Mouse (Mus musculus) kidney, embryonic 14.5 days (tissue): ENCODE data around the gene Polr3k. TPM values are rescaled to one million over a fixed set of nuclear protein-coding genes. Genes with fewer than 3 reads are reported as not detected.

ENCODE experiments used
- ATAC-seq: fragments of 200-750 bp; cut with Nextera tagmentation; 2 replicates; pipeline ENCODE4 v1.8.0; 2017; ENCODE audit warnings: moderate number of reproducible peaks, mild to moderate bottlenecking, moderate TSS enrichment, moderate library complexity; ENCODE audit not compliant: low FRiP score, low TSS enrichment
- H3K27ac ChIP-seq: fragments of 300-500 bp; sonication (generic); 2 replicates; pipeline ENCODE4 v1.5.1; 2014; ENCODE audit warnings: low read depth, mild to moderate bottlenecking, low read length, moderate library complexity, mixed read lengths
- H3K27me3 ChIP-seq: fragments of 300-500 bp; sonication (generic); 2 replicates; pipeline ENCODE4 v1.6.1; 2014; ENCODE audit warnings: mild to moderate bottlenecking, low read length; ENCODE audit not compliant: control insufficient read depth, insufficient read depth
- H3K36me3 ChIP-seq: fragments of 300-500 bp; sonication (generic); 2 replicates; pipeline ENCODE4 v1.6.1; 2014; ENCODE audit warnings: low read length, mixed read lengths; ENCODE audit not compliant: control insufficient read depth, insufficient read depth
- H3K4me1 ChIP-seq: fragments of 300-500 bp; sonication (generic); 2 replicates; pipeline ENCODE4 v1.6.1; 2014; ENCODE audit warnings: low read length, mixed read lengths; ENCODE audit not compliant: control insufficient read depth, insufficient read depth
- H3K4me2 ChIP-seq: fragments of 300-500 bp; sonication (generic); replicated peaks from 2 replicates; pipeline ENCODE4 v1.6.1; 2014; ENCODE audit warnings: low read depth, mild to moderate bottlenecking, low read length
- H3K4me3 ChIP-seq: fragments of 300-500 bp; sonication (generic); 2 replicates; pipeline ENCODE4 v1.5.1; 2014; ENCODE audit warnings: mild to moderate bottlenecking, low read length
- H3K9ac ChIP-seq: fragments of 300-500 bp; sonication (generic); 2 replicates; pipeline ENCODE4 v1.6.1; 2014; ENCODE audit warnings: low read depth, mild to moderate bottlenecking, low read length, moderate library complexity
- H3K9me3 ChIP-seq: fragments of 300-500 bp; sonication (generic); 2 replicates; pipeline ENCODE4 v1.6.1; 2016; ENCODE audit warnings: low read length; ENCODE audit not compliant: control insufficient read depth
- WGBS: fragments of 180-500 bp; shearing (Covaris S2); extraction: QIAGEN DNeasy Blood & Tissue Kit; methylation state at CpG from one replicate; pipeline ENCODE4 v1.1.7; 2014; 5-methylcytosine and 5-hydroxymethylcytosine counted together
- polyA plus RNA-seq: library from polyadenylated mRNA; unstranded; fragments of >200 nt; fragmentation: Nextera tagmentation; extraction: Ambion mirVana; gene quantifications from 2 replicates; pipeline ENCODE4 v1.2.1, GENCODE M21; 2014

Gene Polr3k
- polyA plus RNA-seq, 1 experiment from 2014 or later: 78.5 TPM

DNA sequence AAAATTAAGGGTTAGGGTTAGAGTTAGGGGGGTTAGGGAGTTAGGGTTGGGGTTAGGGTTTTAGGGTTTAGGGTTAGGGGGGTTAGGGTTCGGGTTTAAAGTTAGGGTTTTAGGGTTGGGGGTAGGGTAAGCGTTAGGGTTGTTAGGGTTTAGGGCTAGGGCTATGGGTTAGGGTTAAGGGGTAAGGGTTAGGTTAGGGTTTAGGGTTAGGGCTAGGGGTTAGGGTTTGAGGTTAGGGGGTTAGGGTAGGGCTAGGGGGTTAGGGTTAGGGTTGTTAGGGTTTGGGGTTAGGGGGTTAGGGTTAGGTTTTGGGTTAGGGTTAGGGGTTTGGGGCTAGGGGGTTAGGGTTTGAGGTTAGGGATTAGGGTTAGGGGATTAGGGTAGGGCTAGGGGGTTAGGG, 6.9 kb downstream of the Polr3k start:
- Histone ChIP-seq H3K4me2 (no peak overlapping the region), H3K27me3 (no peaks in the 10 kb centered on the region), H3K9ac (no peak overlapping the region), H3K9me3 (no peaks in the 10 kb centered on the region), H3K27ac (no peak overlapping the region), H3K4me1 (no peaks in the 10 kb centered on the region), H3K4me3 (no peak overlapping the region), H3K36me3 (peaks cover 28% of the 10 kb centered on the region)
- 92% methylated on average over 2 of the region's 2 CpGs for whole genome bisulfite sequencing
- no peak for ATAC-seq

DNA sequence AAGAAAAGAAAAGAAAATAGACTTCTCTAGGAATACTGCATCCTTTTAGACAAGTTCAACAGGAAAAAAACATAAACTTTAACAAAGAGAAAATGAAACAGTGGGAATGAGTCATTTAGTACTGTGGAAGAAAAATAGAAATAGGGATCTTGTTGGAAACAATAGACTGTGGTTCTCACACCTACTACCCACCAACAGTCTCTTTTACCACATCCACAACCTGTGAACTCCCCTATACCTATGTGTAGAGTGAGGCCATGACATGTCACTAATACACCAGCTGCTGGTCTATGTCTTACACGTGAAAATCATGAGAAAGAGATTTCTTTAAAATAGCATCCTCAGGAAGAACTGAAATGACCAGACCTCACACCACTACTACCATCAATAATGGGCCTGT, 14.8 kb downstream of the Polr3k start:
- Histone ChIP-seq H3K27ac (no peak overlapping the region), H3K36me3 (no peaks in the 10 kb centered on the region; the same call in 1 of the 2 replicates), H3K4me3 (no peak overlapping the region), H3K9ac (no peak overlapping the region), H3K4me1 (no peaks in the 10 kb centered on the region), H3K4me2 (no peak overlapping the region), H3K27me3 (no peaks in the 10 kb centered on the region), H3K9me3 (no peaks in the 10 kb centered on the region)
- ATAC-seq: no peak
- 83% methylated on average over 1 of the region's 1 CpGs for WGBS

GRCm38 (mm10) chr2:181883022-181883749, 19.0 kb downstream of the Polr3k start:
- WGBS: 64% methylated on average over 3 of the region's 3 CpGs
- Histone ChIP-seq H3K4me1 (no peaks in the 10 kb centered on the region), H3K9me3 (no peaks in the 10 kb centered on the region), H3K36me3 (no peaks in the 10 kb centered on the region), H3K9ac (no peak overlapping the region), H3K27ac (no peak overlapping the region), H3K4me3 (no peak overlapping the region), H3K4me2 (no peak overlapping the region), H3K27me3 (no peaks in the 10 kb centered on the region)
- ATAC-seq: no peak

- Histone ChIP-seq H3K27ac (no peak overlapping the region), H3K9me3 (no peaks in the 10 kb centered on the region), H3K27me3 (no peaks in the 10 kb centered on the region), H3K9ac (no peak overlapping the region), H3K36me3 (no peaks in the 10 kb centered on the region), H3K4me2 (no peak overlapping the region), H3K4me3 (no peak overlapping the region), H3K4me1 (no peaks in the 10 kb centered on the region)
- ATAC-seq: no peak
- 46% methylated on average over 3 of the region's 3 CpGs for WGBS
These were observed 53.7 kb downstream of the Polr3k start for GRCm38 (mm10) chr2:181917861-181918260.

GRCm38 (mm10) chr2:181918501-181918900, 54.4 kb downstream of the Polr3k start:
- no peak; the same call in none of the 2 replicates for ATAC-seq
- 53% methylated on average over 3 of the region's 3 CpGs for WGBS
- H3K36me3 ChIP-seq: no peaks in the 10 kb centered on the region
- H3K27me3 ChIP-seq: no peaks in the 10 kb centered on the region
- H3K4me1 ChIP-seq: no peaks in the 10 kb centered on the region
- H3K9ac ChIP-seq: no peak overlapping the region
- H3K9me3 ChIP-seq: no peaks in the 10 kb centered on the region
- no peak overlapping the region for H3K27ac ChIP-seq
- no peak overlapping the region for H3K4me3 ChIP-seq
- no peak overlapping the region for H3K4me2 ChIP-seq

Other genes with a start within 250 kb of the Polr3k start
- gene Gm29797, start 207.3 kb upstream of the Polr3k start, polyA plus RNA-seq: 0.63 TPM in 1 of 2 replicates, not detected in the other
- 36.8 and 40.5 TPM in 2 replicates for gene Sox18, start 192.7 kb upstream of the Polr3k start, polyA plus RNA-seq
- gene Tcea2, start 184.0 kb upstream of the Polr3k start, polyA plus RNA-seq: 24.5 and 24.8 TPM in 2 replicates
- gene Rgs19, start 170.4 kb upstream of the Polr3k start, polyA plus RNA-seq: 70.8 and 71.9 TPM in 2 replicates
- gene Lkaaear1, start 165.9 kb upstream of the Polr3k start, polyA plus RNA-seq: not detected in 2 replicates
- gene Oprl1, start 149.3 kb upstream of the Polr3k start, polyA plus RNA-seq: 0.09 and 0.53 TPM in 2 replicates
- gene Myt1, start 101.0 kb upstream of the Polr3k start, polyA plus RNA-seq: not detected in 2 replicates
- 19.9 and 30.0 TPM in 2 replicates for gene Pcmtd2, start 26.5 kb upstream of the Polr3k start, polyA plus RNA-seq
- gene Gm14496, start 126.8 kb downstream of the Polr3k start, polyA plus RNA-seq: not detected in 2 replicates